Mouse (Mus musculus) limb, embryonic 11.5 days (tissue): Measurements from ENCODE around the gene Bend7. TPM values are rescaled to one million over a fixed set of nuclear protein-coding genes. Genes with fewer than 3 reads are reported as not detected.

ENCODE experiments used
- ATAC-seq: fragments of 200-750 bp; cut with Nextera tagmentation; 2 replicates; pipeline ENCODE4 v1.8.0; 2017; ENCODE audit warnings: low read depth; ENCODE audit not compliant: insufficient number of reproducible peaks, low FRiP score, low TSS enrichment
- DNase-seq: peaks from one replicate; pipeline ENCODE4 v3.0.0-alpha.2; 2015; ENCODE audit warnings: low spot score
- H3K27ac ChIP-seq: fragments of 300-500 bp; sonication (generic); replicated peaks from 2 replicates; pipeline ENCODE4 v1.5.1; 2014; ENCODE audit warnings: low read depth, mild to moderate bottlenecking, low read length
- H3K27me3 ChIP-seq: fragments of 300-500 bp; sonication (generic); 2 replicates; pipeline ENCODE4 v1.6.1; 2014; ENCODE audit warnings: mild to moderate bottlenecking, low read length, mixed read lengths; ENCODE audit not compliant: control insufficient read depth, insufficient read depth
- H3K36me3 ChIP-seq: fragments of 300-500 bp; sonication (generic); 2 replicates; pipeline ENCODE4 v1.6.1; 2014; ENCODE audit warnings: mild to moderate bottlenecking, low read length, moderate library complexity, mixed read lengths; ENCODE audit not compliant: control insufficient read depth, insufficient read depth
- H3K4me1 ChIP-seq: fragments of 300-500 bp; sonication (generic); 2 replicates; pipeline ENCODE4 v1.6.1; 2014; ENCODE audit warnings: low read length, mixed read lengths; ENCODE audit not compliant: control insufficient read depth, insufficient read depth
- H3K4me2 ChIP-seq: fragments of 300-500 bp; sonication (generic); 2 replicates; pipeline ENCODE4 v1.6.1; 2014; ENCODE audit warnings: low read depth, mild to moderate bottlenecking, moderate library complexity; ENCODE audit not compliant: severe bottlenecking
- H3K4me3 ChIP-seq: fragments of 300-500 bp; sonication (generic); 2 replicates; pipeline ENCODE4 v1.5.1; 2014; ENCODE audit warnings: low read depth, low read length
- H3K9ac ChIP-seq: fragments of 300-500 bp; sonication (generic); 2 replicates; pipeline ENCODE4 v1.6.1; 2014; ENCODE audit warnings: mild to moderate bottlenecking, low read length
- H3K9me3 ChIP-seq: fragments of 300-500 bp; sonication (generic); 2 replicates; pipeline ENCODE4 v1.6.1; 2016; ENCODE audit warnings: low read length; ENCODE audit not compliant: control insufficient read depth
- WGBS: fragments of 180-500 bp; shearing (Covaris S2); extraction: QIAGEN DNeasy Blood & Tissue Kit; methylation state at CpG from one replicate; pipeline ENCODE4 v1.1.7; 2014; 5-methylcytosine and 5-hydroxymethylcytosine counted together
- polyA plus RNA-seq: library from polyadenylated mRNA; unstranded; fragments of >200 nt; fragmentation: Nextera tagmentation; extraction: Ambion mirVana; gene quantifications from 2 replicates; pipeline ENCODE4 v1.2.1, GENCODE M21; 2014

Bend7 gene
- polyA plus RNA-seq: 1.7 and 2.2 TPM in 2 replicates

GRCm38 (mm10) chr2:4717769-4718661 lies at the start of gene Bend7:
TSS of gene Bend7 (plus strand) at chr2:4717831.
- peak within 1 kb of the TSS; percentile 71 for H3K9ac ChIP-seq
- H3K4me3 ChIP-seq: peak within 1 kb of the TSS; percentile 69
- no peak within 1 kb of the TSS for H3K27ac ChIP-seq
- H3K4me2 ChIP-seq: peak within 1 kb of the TSS; percentile 92
- no peaks in the 10 kb centered on the region for H3K9me3 ChIP-seq
- peak; percentile 62 for DNase-seq
- peak; percentile 75; the same call in 1 of the 2 replicates for ATAC-seq
- WGBS: under 1% methylated on average over 80 of the region's 124 CpGs
- peaks cover 19% of the 10 kb centered on the region for H3K27me3 ChIP-seq
- H3K4me1 ChIP-seq: no peaks in the 10 kb centered on the region
- no peaks in the 10 kb centered on the region for H3K36me3 ChIP-seq

GRCm38 (mm10) chr2:4668626-4669025 lies 49.0 kb upstream of the Bend7 start:
- 73% methylated on average over 2 of the region's 2 CpGs for WGBS

GRCm38 (mm10) chr2:4669701-4670100 lies 47.9 kb upstream of the Bend7 start:
- no peak for ATAC-seq
- 89% methylated on average over 8 of the region's 8 CpGs for WGBS
- H3K9me3 ChIP-seq: no peaks in the 10 kb centered on the region

More at GRCm38 (mm10) chr2:4668626-4669025, 49.0 kb upstream of the Bend7 start:
- no peak overlapping the region for H3K4me3 ChIP-seq
- no peak overlapping the region for H3K4me2 ChIP-seq
- no peaks in the 10 kb centered on the region for H3K27me3 ChIP-seq
- no peak overlapping the region for H3K9ac ChIP-seq
- H3K36me3 ChIP-seq: no peaks in the 10 kb centered on the region
- H3K9me3 ChIP-seq: no peaks in the 10 kb centered on the region
- ATAC-seq: no peak
- no peaks in the 10 kb centered on the region for H3K4me1 ChIP-seq
- no peak for DNase-seq
- H3K27ac ChIP-seq: no peak overlapping the region

GRCm38 (mm10) chr2:4671636-4672035 lies 46.0 kb upstream of the Bend7 start:
- no peak overlapping the region for H3K4me2 ChIP-seq
- H3K4me3 ChIP-seq: no peak overlapping the region
- no peak for ATAC-seq
- H3K27ac ChIP-seq: no peak overlapping the region
- no peaks in the 10 kb centered on the region for H3K4me1 ChIP-seq
- no peak overlapping the region for H3K9ac ChIP-seq
- no peaks in the 10 kb centered on the region for H3K36me3 ChIP-seq
- no peaks in the 10 kb centered on the region for H3K9me3 ChIP-seq
- no peaks in the 10 kb centered on the region for H3K27me3 ChIP-seq
- no peak for DNase-seq
- whole genome bisulfite sequencing: 87% methylated on average over 8 of the region's 8 CpGs

More at GRCm38 (mm10) chr2:4669701-4670100, 47.9 kb upstream of the Bend7 start:
- Histone ChIP-seq H3K27ac (no peak overlapping the region), H3K4me3 (no peak overlapping the region), H3K27me3 (no peaks in the 10 kb centered on the region), H3K36me3 (no peaks in the 10 kb centered on the region), H3K9ac (no peak overlapping the region), H3K4me2 (no peak overlapping the region), H3K4me1 (no peaks in the 10 kb centered on the region)
- no peak for DNase-seq

GRCm38 (mm10) chr2:4679886-4680285 lies 37.7 kb upstream of the Bend7 start:
- 90% methylated on average over 3 of the region's 3 CpGs for WGBS
- DNase-seq: no peak
- H3K4me1 ChIP-seq: no peaks in the 10 kb centered on the region

GRCm38 (mm10) chr2:4711262-4711661 lies 6.4 kb upstream of the Bend7 start:
- no peak for ATAC-seq
- H3K4me3 ChIP-seq: no peak overlapping the region
- DNase-seq: no peak
- H3K27ac ChIP-seq: no peak overlapping the region
- 51% methylated on average over 5 of the region's 5 CpGs for WGBS
- H3K9ac ChIP-seq: no peak overlapping the region
- no peaks in the 10 kb centered on the region for H3K36me3 ChIP-seq
- no peak overlapping the region for H3K4me2 ChIP-seq
- no peaks in the 10 kb centered on the region for H3K4me1 ChIP-seq
- no peaks in the 10 kb centered on the region for H3K9me3 ChIP-seq
- H3K27me3 ChIP-seq: peaks cover 3% of the 10 kb centered on the region; the same call in 1 of the 2 replicates

More at GRCm38 (mm10) chr2:4679886-4680285, 37.7 kb upstream of the Bend7 start:
- H3K4me3 ChIP-seq: no peak overlapping the region
- no peaks in the 10 kb centered on the region for H3K9me3 ChIP-seq
- no peak for ATAC-seq
- no peak overlapping the region for H3K4me2 ChIP-seq
- no peaks in the 10 kb centered on the region for H3K36me3 ChIP-seq
- no peaks in the 10 kb centered on the region for H3K27me3 ChIP-seq
- H3K9ac ChIP-seq: no peak overlapping the region
- no peak overlapping the region for H3K27ac ChIP-seq

- peaks cover 19% of the 10 kb centered on the region for H3K27me3 ChIP-seq
- 3% methylated on average over 45 of the region's 49 CpGs for WGBS
- H3K9me3 ChIP-seq: no peaks in the 10 kb centered on the region
- H3K4me1 ChIP-seq: no peaks in the 10 kb centered on the region
- H3K36me3 ChIP-seq: no peaks in the 10 kb centered on the region
- no peak overlapping the region for H3K27ac ChIP-seq
- no peak overlapping the region for H3K9ac ChIP-seq
- peak overlapping the region; percentile 69 for H3K4me3 ChIP-seq
- peak; percentile 57 for DNase-seq
- peak overlapping the region; percentile 92 for H3K4me2 ChIP-seq
- 0 out of 2 replicates have a peak, but pooled peaks have one; percentile 60 for ATAC-seq
These were observed 406 bp upstream of the Bend7 start for GRCm38 (mm10) chr2:4717081-4717768.

GRCm38 (mm10) chr2:4723088-4723487 lies 5.5 kb downstream of the Bend7 start:
- Histone ChIP-seq H3K9ac (no peak overlapping the region), H3K36me3 (no peaks in the 10 kb centered on the region), H3K4me2 (no peak overlapping the region), H3K9me3 (no peaks in the 10 kb centered on the region), H3K27me3 (peaks cover 6% of the 10 kb centered on the region; the same call in 1 of the 2 replicates), H3K4me3 (no peak overlapping the region), H3K4me1 (no peaks in the 10 kb centered on the region), H3K27ac (no peak overlapping the region)
- DNase-seq (no peak), ATAC-seq (no peak)
- 93% methylated on average over 8 of the region's 8 CpGs for WGBS
